ENCODE assay signal across 36 mouse cellular contexts in the genomic region with DNA sequence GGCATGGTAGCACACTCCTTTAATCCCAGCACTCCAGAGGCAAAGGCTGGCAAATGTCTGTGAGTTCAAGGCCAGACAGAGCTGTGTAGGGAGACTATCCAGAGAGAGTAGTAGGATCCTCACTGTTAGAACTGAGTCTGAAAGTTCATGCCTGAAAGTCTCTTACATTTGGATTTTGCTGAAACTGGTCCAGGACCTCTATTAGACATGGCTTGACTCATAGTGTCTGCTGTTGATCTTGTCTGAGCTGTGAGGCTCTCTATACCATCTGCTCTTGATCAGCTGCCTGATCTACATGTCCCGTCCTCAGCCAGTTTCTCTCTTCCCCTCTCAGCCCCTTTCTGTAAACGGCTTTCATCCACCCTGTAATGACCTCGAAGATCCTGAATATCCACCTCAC.
"Had no signal": no experiment of that assay in that cellular context is flagged by ENCODE, and none has a peak within 500 bp of the region (broad histone marks: within the 10 kb centered on the region; RNA-seq: fewer than 3 reads in every experiment).

No protein-coding gene starts in this region.

- H3K27me3 ChIP-seq: heart, embryonic 12.5 days; heart, embryonic 13.5 days; heart, embryonic 15.5 days; hindbrain, embryonic 12.5 days; hindbrain, embryonic 13.5 days; hindbrain, embryonic 15.5 days; intestine, embryonic 15.5 days; kidney, embryonic 15.5 days had no signal

- ATAC-seq: hindbrain, embryonic 16.5 days; hindbrain, postnatal 0 days; inflammation-experienced regulatory T-cells, adult 6 months; intestine, embryonic 15.5 days; intestine, embryonic 16.5 days; intestine, postnatal 0 days had no signal

- H3K4me2 ChIP-seq: heart, embryonic 11.5 days; heart, embryonic 12.5 days; heart, embryonic 13.5 days; heart, embryonic 15.5 days; hindbrain, embryonic 12.5 days; hindbrain, embryonic 13.5 days; hindbrain, embryonic 14.5 days; hindbrain, embryonic 15.5 days; intestine, embryonic 15.5 days; kidney, embryonic 15.5 days had no signal

- DNase-seq: heart, postnatal 10 days; heart, postnatal 14 days; heart, postnatal 36 days; heart, postnatal 4 days; kidney, adult 11 months; kidney, adult 18-20 months; kidney, adult 2 months; kidney, adult 8-10 months; kidney, adult 9 months; kidney, postnatal 10 days; kidney, postnatal 14 days; kidney, postnatal 25 days; kidney, postnatal 36 days; kidney, postnatal 4 days; layer of hippocampus, adult 9-11 months; layer of hippocampus, postnatal 36 days had no signal

- H3K4me1 ChIP-seq: intestine, embryonic 15.5 days had no signal

- H3K9ac ChIP-seq: heart, embryonic 12.5 days; heart, embryonic 13.5 days; heart, embryonic 15.5 days; hindbrain, embryonic 12.5 days; hindbrain, embryonic 13.5 days; hindbrain, embryonic 14.5 days; hindbrain, embryonic 15.5 days; intestine, embryonic 15.5 days; kidney, embryonic 15.5 days had no signal

- H3K4me3 ChIP-seq: heart, embryonic 10.5 days; heart, embryonic 12.5 days; heart, embryonic 13.5 days; heart, embryonic 15.5 days; hindbrain, embryonic 10.5 days; hindbrain, embryonic 12.5 days; hindbrain, embryonic 13.5 days; hindbrain, embryonic 15.5 days; intestine, embryonic 15.5 days; kidney, embryonic 15.5 days; layer of hippocampus, adult 2 months; left cerebral cortex, adult 2 months had no signal

- H3K27ac ChIP-seq: heart, embryonic 10.5 days; heart, embryonic 13.5 days; heart, embryonic 15.5 days; hindbrain, embryonic 10.5 days; hindbrain, embryonic 12.5 days; hindbrain, embryonic 13.5 days; hindbrain, embryonic 14.5 days; hindbrain, embryonic 15.5 days; hindbrain, postnatal 0 days; intestine, embryonic 15.5 days; kidney, embryonic 15.5 days; kidney, postnatal 0 days; layer of hippocampus, adult 2 months; left cerebral cortex, adult 2 months had no signal

- H3K9me3 ChIP-seq: heart, embryonic 10.5 days; heart, embryonic 12.5 days; heart, embryonic 13.5 days; heart, embryonic 15.5 days; hindbrain, embryonic 10.5 days; hindbrain, embryonic 12.5 days; hindbrain, embryonic 13.5 days; hindbrain, embryonic 15.5 days; intestine, embryonic 15.5 days; kidney, embryonic 15.5 days had no signal

- H3K36me3 ChIP-seq: heart, embryonic 10.5 days; heart, embryonic 12.5 days; heart, embryonic 13.5 days; heart, embryonic 15.5 days; hindbrain, embryonic 10.5 days; hindbrain, embryonic 12.5 days; hindbrain, embryonic 13.5 days; hindbrain, embryonic 15.5 days; intestine, embryonic 15.5 days; kidney, embryonic 15.5 days had no signal
